Mouse (Mus musculus): ENCODE results near the gene Man2c1. TPM values are rescaled to one million over a fixed set of nuclear protein-coding genes. Genes with fewer than 3 reads are reported as not detected.

The Man2c1 gene
- 90.5 and 106 TPM in 2 replicates for polyA plus RNA-seq (2012; rRNA removed)

DNA sequence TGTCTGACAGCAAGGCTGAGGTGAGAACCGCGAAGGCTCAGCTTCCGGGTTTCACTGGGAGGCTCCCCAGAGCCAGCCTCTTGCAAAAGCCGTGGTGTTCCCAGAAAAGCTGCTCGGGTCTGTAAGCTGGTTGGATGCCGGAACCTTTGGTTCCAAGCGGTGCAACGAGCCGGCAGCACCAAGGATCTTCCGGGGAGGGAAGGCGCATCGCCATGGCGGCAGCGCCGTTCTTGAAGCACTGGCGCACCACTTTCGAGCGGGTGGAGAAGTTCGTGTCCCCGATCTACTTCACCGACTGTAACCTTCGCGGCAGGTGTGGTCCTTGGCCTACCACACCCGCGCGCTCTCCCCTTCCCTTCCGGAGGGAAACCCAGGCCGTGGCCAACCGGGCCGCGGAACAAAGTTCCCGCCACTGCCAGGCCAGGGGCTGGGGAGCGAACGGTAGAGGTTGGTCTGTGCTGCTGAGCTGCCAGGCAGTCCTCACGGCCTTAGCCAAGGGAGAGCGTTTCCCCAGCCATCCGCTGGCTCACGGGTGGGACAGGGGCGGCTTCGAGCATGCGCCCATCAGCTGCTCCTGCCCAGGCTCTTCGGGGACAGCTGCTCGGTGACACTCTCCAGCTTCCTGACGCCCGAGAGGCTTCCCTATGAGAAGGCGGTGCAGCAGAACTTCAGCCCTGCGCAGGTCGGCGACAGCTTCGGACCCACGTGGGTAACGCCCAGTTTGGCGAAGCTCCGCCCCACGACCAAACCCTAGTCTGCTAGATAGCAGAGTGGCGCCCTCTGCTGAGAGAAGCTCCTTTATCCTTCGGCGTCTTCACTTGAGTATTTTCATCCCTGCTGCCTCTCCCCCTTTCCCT, at the start of gene Man2c1:
TSS of gene Man2c1 (plus strand) at position 114 of the 857 bp plus-strand sequence.
- under 1% methylated on average over 58 of the region's 58 CpGs for WGBS
- peak; percentile 83 for DNase-seq (ENCODE audit: low read depth, low spot score)

GRCm38 (mm10) chr9:57082236-57082635, 48.3 kb upstream of the Man2c1 start:
- DNase-seq (ENCODE audit: low read depth, low spot score): no peak
- WGBS: 76% methylated on average over 3 of the region's 3 CpGs

- no peak for DNase-seq (ENCODE audit: low read depth, low spot score)
- WGBS: 91% methylated on average over 13 of the region's 13 CpGs
Measured at GRCm38 (mm10) chr9:57117261-57117755, 13.2 kb upstream of the Man2c1 start.

DNA sequence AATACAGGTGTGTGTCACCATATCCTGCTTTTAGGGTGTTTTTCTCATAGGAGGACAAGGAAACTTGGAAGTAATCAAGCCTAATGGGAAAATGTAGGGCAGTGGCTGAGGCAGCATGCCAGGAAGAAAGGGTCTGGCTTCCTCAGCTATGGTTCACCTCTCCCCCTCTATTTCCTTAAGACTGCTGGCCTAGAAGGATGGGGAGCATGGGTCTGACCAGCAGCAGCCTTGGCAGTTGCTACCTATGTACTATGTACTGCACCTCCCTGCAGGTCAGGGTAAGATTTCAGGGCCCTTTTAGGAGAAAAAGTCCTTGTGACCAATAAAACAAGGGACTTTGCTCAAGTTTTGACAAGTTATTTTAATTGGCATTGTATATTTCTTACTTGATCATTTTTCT, 849 bp upstream of the Man2c1 start:
- DNase-seq (ENCODE audit: low read depth, low spot score): no peak

- WGBS: 85% methylated on average over 6 of the region's 6 CpGs
- no peak for DNase-seq (ENCODE audit: low read depth, low spot score)
Measured at GRCm38 (mm10) chr9:57137246-57137645, 6.8 kb downstream of the Man2c1 start.

DNA sequence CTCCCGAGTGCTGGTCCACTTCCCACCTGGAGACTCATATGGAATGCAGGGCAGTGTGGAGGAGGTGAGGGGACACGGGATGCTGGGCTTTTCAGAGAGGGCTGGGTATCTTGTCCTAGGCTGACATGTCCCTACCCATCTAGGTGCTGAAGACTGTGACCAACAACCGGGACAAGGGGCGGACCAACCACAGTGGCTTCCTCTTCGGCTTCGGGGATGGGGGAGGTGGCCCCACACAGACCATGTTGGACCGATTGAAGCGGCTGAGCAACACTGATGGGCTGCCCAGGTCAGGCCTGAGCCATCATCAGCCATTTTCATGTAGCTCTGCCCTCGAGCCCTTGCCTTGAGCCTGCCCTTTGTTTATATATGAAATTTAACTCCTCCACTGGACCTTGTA, 7.3 kb downstream of the Man2c1 start:
- no peak for DNase-seq (ENCODE audit: low read depth, low spot score)
- WGBS: 90% methylated on average over 9 of the region's 9 CpGs

- 90% methylated on average over 6 of the region's 6 CpGs for WGBS
- no peak for DNase-seq (ENCODE audit: low read depth, low spot score)
Measured at GRCm38 (mm10) chr9:57138507-57138906, 8.0 kb downstream of the Man2c1 start.

DNA sequence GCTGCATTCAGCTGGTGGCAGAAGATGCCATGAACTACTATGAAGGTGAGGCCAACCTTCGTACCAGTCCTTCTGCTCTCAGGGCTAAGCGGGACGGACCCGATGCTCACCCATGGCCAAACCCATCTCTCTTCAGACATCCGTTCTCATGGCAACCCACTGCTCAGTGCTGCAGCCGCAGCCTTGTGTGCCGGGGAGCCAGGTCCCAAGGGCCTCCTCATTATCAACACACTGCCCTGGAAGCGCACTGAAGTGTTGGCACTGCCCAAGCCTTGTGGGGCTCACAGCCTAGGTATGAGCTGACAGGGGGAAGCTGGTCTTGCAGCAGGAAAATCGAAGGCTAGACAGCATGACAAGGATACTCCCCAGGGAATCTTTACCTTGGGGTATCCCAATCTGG, 8.6 kb downstream of the Man2c1 start:
- no peak for DNase-seq (ENCODE audit: low read depth, low spot score)
- 95% methylated on average over 9 of the region's 9 CpGs for WGBS

GRCm38 (mm10) chr9:57139571-57139970, 9.1 kb downstream of the Man2c1 start:
- no peak for DNase-seq (ENCODE audit: low read depth, low spot score)
- WGBS: 82% methylated on average over 5 of the region's 5 CpGs

GRCm38 (mm10) chr9:57141417-57142353, 11.2 kb downstream of the Man2c1 start:
- 85% methylated on average over 17 of the region's 17 CpGs for WGBS

DNA sequence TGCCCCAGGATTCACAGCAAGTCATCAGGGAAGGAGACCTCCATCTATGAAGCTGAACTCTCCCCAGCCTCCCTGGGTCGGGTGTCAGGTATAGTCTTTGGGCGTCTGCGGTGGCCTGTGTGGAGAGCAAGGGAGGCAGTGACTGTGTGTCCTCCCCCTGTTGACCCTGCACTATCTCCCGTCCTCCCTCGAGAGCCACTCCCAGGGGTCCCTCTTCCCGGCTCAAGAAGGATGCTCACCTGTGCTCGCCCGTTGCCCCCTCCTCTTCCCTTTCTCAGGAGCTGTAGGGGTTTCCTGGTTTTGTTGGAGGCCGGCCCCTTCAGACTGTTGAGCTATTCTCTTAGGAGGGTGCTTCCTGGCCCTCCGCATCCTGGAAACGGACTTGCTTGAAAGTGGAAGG, 12.7 kb downstream of the Man2c1 start:
- no peak for DNase-seq (ENCODE audit: low read depth, low spot score)

More at GRCm38 (mm10) chr9:57141417-57142353, 11.2 kb downstream of the Man2c1 start:
- DNase-seq (ENCODE audit: low read depth, low spot score): no peak

GRCm38 (mm10) chr9:57144830-57145229, 14.3 kb downstream of the Man2c1 start:
- WGBS: 94% methylated on average over 8 of the region's 8 CpGs
- DNase-seq (ENCODE audit: low read depth, low spot score): no peak

More for the DNA sequence above, 12.7 kb downstream of the Man2c1 start:
- 85% methylated on average over 11 of the region's 11 CpGs for WGBS

GRCm38 (mm10) chr9:57146451-57147066, 16.1 kb downstream of the Man2c1 start:
- 63% methylated on average over 17 of the region's 17 CpGs for WGBS
- no peak for DNase-seq (ENCODE audit: low read depth, low spot score)

DNA sequence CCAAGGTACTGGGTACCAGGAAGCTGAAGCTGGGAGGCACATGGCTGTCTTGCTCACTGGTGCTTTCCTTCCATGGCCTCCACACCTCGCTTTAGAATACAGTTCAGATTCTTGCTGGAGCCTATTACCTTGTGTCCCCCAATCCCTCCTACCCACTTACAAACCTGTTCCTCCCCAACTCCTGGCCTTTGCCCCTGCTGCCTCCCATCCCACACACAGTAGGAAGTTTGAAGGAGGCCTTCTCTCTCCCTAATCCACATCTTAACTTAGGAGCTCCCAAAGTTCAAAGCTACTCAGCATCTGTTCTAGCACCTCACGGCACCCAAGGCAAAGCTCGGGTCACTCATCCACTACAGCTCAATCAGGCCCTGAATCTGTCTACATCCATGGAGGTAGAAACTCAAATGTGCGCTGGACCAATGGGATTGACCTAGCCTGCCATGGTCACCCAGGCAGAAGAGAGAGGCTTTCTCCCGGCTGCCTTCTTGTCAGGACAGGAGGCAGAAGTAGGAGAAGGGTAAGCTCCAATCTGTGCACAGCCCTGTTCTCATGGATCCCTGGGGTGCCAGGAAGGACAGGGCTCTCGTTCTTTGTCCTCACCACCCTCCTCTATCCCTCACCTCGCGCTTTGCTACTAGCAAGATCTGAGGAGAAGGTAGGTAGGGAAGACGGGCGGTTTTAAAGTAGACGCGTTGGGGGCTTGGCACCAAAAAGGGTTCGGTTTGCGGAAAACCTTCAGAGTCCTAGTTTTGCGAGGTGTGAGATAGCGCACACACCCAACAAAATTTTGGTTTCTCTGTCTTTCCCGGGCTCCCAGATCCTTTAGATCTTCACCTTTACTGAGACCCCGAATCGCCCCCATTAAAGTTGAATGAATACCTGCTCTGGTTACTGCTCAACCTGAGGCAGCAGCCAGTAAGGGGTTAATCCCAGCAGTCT, 17.0 kb downstream of the Man2c1 start:
- no peak for DNase-seq (ENCODE audit: low read depth, low spot score)

GRCm38 (mm10) chr9:57148144-57148878, 17.8 kb downstream of the Man2c1 start, which contains the start of gene Neil1:
Neil1 (minus strand) TSS chr9:57148305.
- DNase-seq (ENCODE audit: low read depth, low spot score): peak; percentile 76
- WGBS: 1% methylated on average over 27 of the region's 27 CpGs

More for the DNA sequence above, 17.0 kb downstream of the Man2c1 start:
- WGBS: 6% methylated on average over 19 of the region's 19 CpGs

GRCm38 (mm10) chr9:57149021-57149420, 18.5 kb downstream of the Man2c1 start:
- 73% methylated on average over 6 of the region's 6 CpGs for WGBS
- DNase-seq (ENCODE audit: low read depth, low spot score): no peak

DNA sequence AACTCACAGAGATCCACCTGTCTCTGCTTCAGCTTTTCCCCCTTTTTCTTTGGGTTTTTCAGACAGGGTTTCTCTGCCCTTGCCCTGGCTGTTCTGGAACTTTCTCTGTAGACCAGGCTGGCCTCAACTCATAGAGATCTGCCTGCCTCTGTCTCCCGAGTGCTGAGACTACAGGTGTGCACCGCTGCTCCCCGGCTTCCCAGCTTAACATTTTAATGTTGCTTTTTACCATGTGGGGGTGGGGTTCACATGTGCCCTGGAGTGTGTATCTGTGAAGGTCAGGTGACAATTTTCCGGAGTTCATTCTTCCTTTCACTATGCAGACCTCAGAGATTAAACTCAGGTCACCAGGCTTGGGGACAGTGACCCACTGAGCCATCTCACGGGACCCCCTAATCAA, 19.7 kb downstream of the Man2c1 start:
- DNase-seq (ENCODE audit: low read depth, low spot score): no peak
- 83% methylated on average over 5 of the region's 5 CpGs for WGBS

- WGBS: 58% methylated on average over 6 of the region's 6 CpGs
- DNase-seq (ENCODE audit: low read depth, low spot score): no peak
Measured at GRCm38 (mm10) chr9:57152331-57152730, 21.8 kb downstream of the Man2c1 start.
